Mouse (Mus musculus) right cerebral cortex, postnatal 14 days (tissue): ENCODE data around the gene Fignl2.
"Not testable (repeated sequence)": the region's sequence is repeated elsewhere in the genome, so short reads cannot be mapped to it uniquely, and the experiment has no call there.

Experiments
- DNase-seq: peaks from one replicate; pipeline ENCODE4 v3.0.0; 2022

The Fignl2 gene

GRCm38 (mm10) chr15:101077813-101078730 is at the start of gene Fignl2:
Gene Fignl2, minus strand, starts transcription at chr15:101078567.
- no peak for DNase-seq

GRCm38 (mm10) chr15:101126876-101127544 is 48.6 kb upstream of the Fignl2 start:
- DNase-seq = no peak

- DNase-seq = no peak
Observed at GRCm38 (mm10) chr15:101125561-101125960, 47.2 kb upstream of the Fignl2 start.

GRCm38 (mm10) chr15:101123202-101123601 is 44.8 kb upstream of the Fignl2 start:
- DNase-seq = no peak

GRCm38 (mm10) chr15:101122290-101122589 is 43.9 kb upstream of the Fignl2 start:
- no peak for DNase-seq

- DNase-seq = no peak
Observed at GRCm38 (mm10) chr15:101121411-101122289, 43.3 kb upstream of the Fignl2 start.

- no peak for DNase-seq
Observed at GRCm38 (mm10) chr15:101118399-101119125, 40.2 kb upstream of the Fignl2 start.

GRCm38 (mm10) chr15:101115511-101116110 is 37.2 kb upstream of the Fignl2 start, which contains the start of gene Ankrd33:
Gene Ankrd33, plus strand, starts transcription at chr15:101115755.
- DNase-seq = no peak

GRCm38 (mm10) chr15:101113778-101114177 is 35.4 kb upstream of the Fignl2 start:
- DNase-seq = not testable (repeated sequence)

GRCm38 (mm10) chr15:101113176-101113575 is 34.8 kb upstream of the Fignl2 start:
- no peak for DNase-seq

- no peak for DNase-seq
Observed at GRCm38 (mm10) chr15:101107906-101108671, 29.7 kb upstream of the Fignl2 start.

- DNase-seq = no peak
Observed at GRCm38 (mm10) chr15:101106011-101106410, 27.6 kb upstream of the Fignl2 start.

GRCm38 (mm10) chr15:101105496-101105994 is 27.2 kb upstream of the Fignl2 start:
- peak; percentile 67 for DNase-seq

GRCm38 (mm10) chr15:101103605-101104304 is 25.4 kb upstream of the Fignl2 start:
- no peak for DNase-seq

GRCm38 (mm10) chr15:101100996-101101395 is 22.6 kb upstream of the Fignl2 start:
- no peak for DNase-seq

GRCm38 (mm10) chr15:101097985-101098651 is 19.8 kb upstream of the Fignl2 start:
- no peak for DNase-seq

- no peak for DNase-seq
Observed at GRCm38 (mm10) chr15:101095392-101095791, 17.0 kb upstream of the Fignl2 start.

GRCm38 (mm10) chr15:101094979-101095378 is 16.6 kb upstream of the Fignl2 start:
- no peak for DNase-seq

GRCm38 (mm10) chr15:101093988-101094387 is 15.6 kb upstream of the Fignl2 start:
- no peak for DNase-seq
